Mouse (Mus musculus): ENCODE measurements around the gene Hist1h2af. TPM values are rescaled to one million over a fixed set of nuclear protein-coding genes. Genes with fewer than 3 reads are reported as not detected.

The Hist1h2af gene
- total and polyA plus RNA-seq, 2 experiments from 2014 or later = 2.6 to 369 TPM

DNA sequence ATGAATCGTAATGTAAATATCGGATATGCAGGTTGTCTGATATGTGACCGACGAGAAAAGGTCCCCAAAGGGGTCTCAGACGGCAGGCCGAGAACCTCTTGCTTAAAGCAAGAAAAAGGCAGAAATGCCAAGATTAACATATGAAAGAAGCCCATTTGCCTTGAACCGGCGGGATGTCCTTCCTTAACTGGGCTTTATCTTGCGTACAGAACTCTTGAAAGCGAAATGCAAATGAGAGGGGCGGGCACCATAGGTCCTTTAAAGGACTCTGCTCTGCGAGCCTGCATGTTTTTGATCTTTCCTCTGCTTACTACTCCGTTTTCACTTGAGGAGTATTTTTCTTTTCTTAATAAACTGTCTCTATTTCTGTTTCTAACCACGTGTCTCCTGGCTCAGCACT lies 41.7 kb upstream of the Hist1h2af start:
- DNase-seq (ENCODE audit: low spot score) (no peak), ATAC-seq (ENCODE audit: insufficient read depth, low read depth) (no peak)
- Histone ChIP-seq H3K4me2 (ENCODE audit: low read depth, low read length) (peak overlapping the region; percentile 55), H3K36me3 (replicated peaks; ENCODE audit: control insufficient read depth, insufficient read depth, low read length) (no peaks in the 10 kb centered on the region), H3K4me3 (ENCODE audit: low read depth, low read length) (peak overlapping the region; percentile 38), H3K27ac (ENCODE audit: low read depth) (no peak overlapping the region), H3K9me3 (replicated peaks; ENCODE audit: control insufficient read depth, low read length) (no peaks in the 10 kb centered on the region), H3K9ac (replicated peaks; ENCODE audit: low read depth, low read length) (no peak overlapping the region), H3K27me3 (ENCODE audit: control insufficient read depth, insufficient read depth, low read length) (no peaks in the 10 kb centered on the region), H3K4me1 (ENCODE audit: control insufficient read depth, insufficient read depth) (no peaks in the 10 kb centered on the region)
- 10% methylated on average over 14 of the region's 14 CpGs for WGBS
- TF ChIP-seq CTCF (IDR thresholded peaks at IDR 0.05; ENCODE audit: low read depth) (no peak), EP300 (IDR thresholded peaks at IDR 0.05; ENCODE audit: low read depth) (no peak)

DNA sequence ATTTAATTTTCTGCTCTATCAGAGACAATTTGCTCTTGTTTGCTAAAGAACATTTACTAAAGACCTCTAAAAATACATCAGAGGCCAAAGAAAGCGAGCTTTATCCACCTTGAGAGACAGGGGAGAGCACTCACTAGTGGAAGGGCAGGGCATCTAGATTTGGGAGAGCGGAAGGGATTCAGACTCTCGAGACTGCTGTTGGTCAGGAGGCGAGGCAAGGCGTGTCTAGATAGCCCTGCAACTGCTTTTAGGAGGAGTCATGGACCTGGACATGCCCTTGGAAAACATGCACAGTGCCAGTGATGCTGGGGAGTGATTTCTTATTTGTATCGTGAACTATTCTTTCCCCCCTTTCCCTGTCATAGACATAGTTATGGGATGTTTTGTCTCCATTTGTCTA lies 38.2 kb upstream of the Hist1h2af start:
- ATAC-seq (ENCODE audit: insufficient read depth, low read depth) (no peak), DNase-seq (ENCODE audit: low spot score) (no peak)
- TF ChIP-seq EP300 (IDR thresholded peaks at IDR 0.05; ENCODE audit: low read depth) (no peak), CTCF (IDR thresholded peaks at IDR 0.05; ENCODE audit: low read depth) (no peak)
- no peaks in the 10 kb centered on the region for H3K36me3 ChIP-seq (replicated peaks; ENCODE audit: control insufficient read depth, insufficient read depth, low read length)
- H3K9ac ChIP-seq (replicated peaks; ENCODE audit: low read depth, low read length) = no peak overlapping the region
- H3K9me3 ChIP-seq (replicated peaks; ENCODE audit: control insufficient read depth, low read length) = no peaks in the 10 kb centered on the region
- H3K27ac ChIP-seq (ENCODE audit: low read depth) = no peak overlapping the region
- H3K4me2 ChIP-seq (ENCODE audit: low read depth, low read length) = no peak overlapping the region
- no peaks in the 10 kb centered on the region for H3K4me1 ChIP-seq (ENCODE audit: control insufficient read depth, insufficient read depth)
- no peak overlapping the region for H3K4me3 ChIP-seq (ENCODE audit: low read depth, low read length)
- H3K27me3 ChIP-seq (ENCODE audit: control insufficient read depth, insufficient read depth, low read length) = no peaks in the 10 kb centered on the region
- 79% methylated on average over 6 of the region's 6 CpGs for WGBS

DNA sequence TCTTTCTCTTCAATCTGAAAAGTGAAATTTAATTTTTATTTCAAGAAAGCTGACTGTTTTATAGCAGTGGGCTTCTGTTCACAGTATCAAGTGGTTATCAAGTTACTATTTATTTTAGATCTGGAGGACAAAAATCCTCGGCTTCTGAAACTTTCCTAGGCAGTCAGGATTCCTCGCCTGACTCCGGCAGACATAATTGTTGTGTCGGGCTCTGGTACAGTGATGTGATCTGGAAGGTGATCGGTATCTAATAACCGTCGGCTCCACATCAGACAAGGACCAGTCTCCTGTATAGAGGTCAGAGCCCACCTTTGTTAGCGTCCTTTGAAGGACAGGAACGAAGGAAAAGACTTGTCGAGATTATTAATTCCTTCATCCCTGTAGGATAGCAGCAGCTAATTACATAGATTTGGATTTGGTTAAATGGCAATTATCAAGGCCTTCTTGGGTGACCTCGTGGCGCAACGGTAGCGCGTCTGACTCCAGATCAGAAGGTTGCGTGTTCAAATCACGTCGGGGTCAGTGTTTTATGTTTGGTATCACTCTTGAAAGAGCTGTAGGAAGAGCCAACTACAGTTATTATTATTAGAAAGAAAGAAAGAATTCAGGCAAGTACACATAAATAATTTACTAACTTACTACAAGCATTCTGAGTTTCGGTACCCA lies 35.9 kb upstream of the Hist1h2af start:
- no peak overlapping the region for H3K27ac ChIP-seq (ENCODE audit: low read depth)
- no peak overlapping the region for H3K9ac ChIP-seq (replicated peaks; ENCODE audit: low read depth, low read length)
- peak overlapping the region; percentile 50 for H3K4me2 ChIP-seq (ENCODE audit: low read depth, low read length)
- H3K4me3 ChIP-seq (ENCODE audit: low read depth, low read length) = peak overlapping the region; percentile 24
- H3K27me3 ChIP-seq (ENCODE audit: control insufficient read depth, insufficient read depth, low read length) = no peaks in the 10 kb centered on the region
- H3K9me3 ChIP-seq (replicated peaks; ENCODE audit: control insufficient read depth, low read length) = no peaks in the 10 kb centered on the region
- no peak for TF ChIP-seq CTCF (IDR thresholded peaks at IDR 0.05; ENCODE audit: low read depth)
- TF ChIP-seq EP300 (IDR thresholded peaks at IDR 0.05; ENCODE audit: low read depth) = no peak
- WGBS = 17% methylated on average over 19 of the region's 19 CpGs
- ATAC-seq (ENCODE audit: insufficient read depth, low read depth) (no peak), DNase-seq (ENCODE audit: low spot score) (no peak)
- 0 out of 2 replicates have a peak, but pooled peaks cover 3% of the 10 kb centered on the region for H3K4me1 ChIP-seq (ENCODE audit: control insufficient read depth, insufficient read depth)
- no peaks in the 10 kb centered on the region for H3K36me3 ChIP-seq (replicated peaks; ENCODE audit: control insufficient read depth, insufficient read depth, low read length)

DNA sequence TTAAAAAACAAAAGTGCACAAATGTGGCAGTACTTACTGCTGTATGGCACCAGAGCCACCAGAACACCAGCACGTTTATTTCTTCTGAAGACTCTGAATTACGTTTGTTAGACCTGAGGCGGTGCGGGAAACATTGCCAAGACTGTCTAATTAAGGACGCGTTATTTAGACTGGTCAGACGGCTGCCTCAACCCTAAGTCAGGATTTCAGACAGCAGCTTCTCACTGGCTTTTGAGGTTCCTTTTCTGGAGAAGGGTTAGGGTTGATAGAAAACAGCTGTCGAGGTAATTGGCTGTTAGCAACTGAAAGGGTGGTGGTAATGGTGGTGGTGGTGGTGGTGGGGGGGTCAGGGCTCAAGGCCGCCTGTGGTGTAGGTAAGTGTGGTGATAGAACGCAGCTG lies 35.1 kb upstream of the Hist1h2af start:
- no peaks in the 10 kb centered on the region for H3K9me3 ChIP-seq (replicated peaks; ENCODE audit: control insufficient read depth, low read length)
- H3K27ac ChIP-seq (ENCODE audit: low read depth) = no peak overlapping the region
- H3K4me2 ChIP-seq (ENCODE audit: low read depth, low read length) = peak overlapping the region; percentile 50
- H3K27me3 ChIP-seq (ENCODE audit: control insufficient read depth, insufficient read depth, low read length) = no peaks in the 10 kb centered on the region
- H3K4me1 ChIP-seq (ENCODE audit: control insufficient read depth, insufficient read depth) = 0 out of 2 replicates have a peak, but pooled peaks cover 4% of the 10 kb centered on the region
- H3K36me3 ChIP-seq (replicated peaks; ENCODE audit: control insufficient read depth, insufficient read depth, low read length) = no peaks in the 10 kb centered on the region
- ATAC-seq (ENCODE audit: insufficient read depth, low read depth) (no peak), DNase-seq (ENCODE audit: low spot score) (no peak)
- TF ChIP-seq EP300 (IDR thresholded peaks at IDR 0.05; ENCODE audit: low read depth) (no peak), CTCF (IDR thresholded peaks at IDR 0.05; ENCODE audit: low read depth) (no peak)
- H3K9ac ChIP-seq (replicated peaks; ENCODE audit: low read depth, low read length) = no peak overlapping the region
- WGBS = 8% methylated on average over 10 of the region's 10 CpGs
- H3K4me3 ChIP-seq (ENCODE audit: low read depth, low read length) = peak overlapping the region; percentile 24

DNA sequence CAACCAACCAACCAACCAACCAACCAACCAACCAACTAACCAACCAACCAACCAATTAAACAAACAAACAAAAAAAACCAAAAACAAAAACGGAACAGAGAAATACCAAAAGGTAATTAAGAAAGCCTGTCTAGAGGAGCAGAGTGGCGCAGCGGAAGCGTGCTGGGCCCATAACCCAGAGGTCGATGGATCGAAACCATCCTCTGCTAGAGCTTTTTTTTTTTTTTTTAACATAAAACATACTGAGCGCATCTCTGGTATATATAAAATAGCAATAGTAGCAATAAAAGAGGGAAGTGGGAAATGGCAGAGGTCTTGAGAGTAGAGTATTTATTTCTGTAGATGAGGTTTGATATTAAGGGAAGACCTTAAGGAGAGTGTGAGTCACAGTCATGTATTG lies 33.8 kb upstream of the Hist1h2af start:
- Histone ChIP-seq H3K4me1 (ENCODE audit: control insufficient read depth, insufficient read depth) (0 out of 2 replicates have a peak, but pooled peaks cover 9% of the 10 kb centered on the region), H3K4me2 (ENCODE audit: low read depth, low read length) (no peak overlapping the region), H3K36me3 (replicated peaks; ENCODE audit: control insufficient read depth, insufficient read depth, low read length) (no peaks in the 10 kb centered on the region), H3K9me3 (replicated peaks; ENCODE audit: control insufficient read depth, low read length) (no peaks in the 10 kb centered on the region), H3K27me3 (ENCODE audit: control insufficient read depth, insufficient read depth, low read length) (no peaks in the 10 kb centered on the region), H3K4me3 (ENCODE audit: low read depth, low read length) (no peak overlapping the region), H3K9ac (replicated peaks; ENCODE audit: low read depth, low read length) (no peak overlapping the region), H3K27ac (ENCODE audit: low read depth) (no peak overlapping the region)
- DNase-seq (ENCODE audit: low spot score) (no peak), ATAC-seq (ENCODE audit: insufficient read depth, low read depth) (no peak)
- WGBS = 39% methylated on average over 7 of the region's 7 CpGs
- TF ChIP-seq CTCF (IDR thresholded peaks at IDR 0.05; ENCODE audit: low read depth) (no peak), EP300 (IDR thresholded peaks at IDR 0.05; ENCODE audit: low read depth) (no peak)

All from heart, postnatal 0 days (tissue).